Comparison of ENCODE assay signal across 19 mouse cellular contexts in genomic region chr6:36175112-36175511, GRCm38 (mm10).
DNase-seq lines count a peak whose midpoint lies in the region; ATAC-seq and TF ChIP-seq lines count a peak whose summit lies in the region.
"Had no signal": no experiment of that assay in that cellular context is flagged by ENCODE, and none has a peak within 500 bp of the region (broad histone marks: within the 10 kb centered on the region; RNA-seq: fewer than 3 reads in every experiment).

No protein-coding gene starts in this region.

- 0 out of 2 replicates have a peak, but pooled peaks have one; percentile 43 for ATAC-seq in liver, embryonic 13.5 days (ENCODE audit: low read depth)
- peak; percentile 96 for ATAC-seq in lung, postnatal 0 days
- ATAC-seq in stomach, embryonic 16.5 days (ENCODE audit: insufficient read depth, low FRiP score), result peak; percentile 87
- ATAC-seq: CD4-positive, CD25-positive, alpha-beta regulatory T cell, adult 4 months; forebrain, embryonic 16.5 days; Patski had no signal

- H3K4me2 ChIP-seq in liver, embryonic 13.5 days, result no peak overlapping the region
- no peak overlapping the region for H3K4me2 ChIP-seq in lung, postnatal 0 days (replicated peaks; ENCODE audit: low read depth, low read length)
- no peak overlapping the region for H3K4me2 ChIP-seq in stomach, embryonic 16.5 days (ENCODE audit: low read depth, low read length)
- H3K4me2 ChIP-seq: midbrain, embryonic 12.5 days; neural tube, embryonic 12.5 days had no signal

- no peak for TF ChIP-seq CTCF in kidney, adult 2 months (conservative IDR thresholded peaks at IDR 0.05; ENCODE audit: insufficient read depth, insufficient read length, low read depth, low read length)
- no peak for TF ChIP-seq CTCF in lung, postnatal 0 days (IDR thresholded peaks at IDR 0.05)

- H3K36me3 ChIP-seq in kidney, adult 2 months (ENCODE audit: control insufficient read depth, insufficient read depth, low read length), result no peaks in the 10 kb centered on the region
- no peaks in the 10 kb centered on the region for H3K36me3 ChIP-seq in liver, embryonic 13.5 days
- H3K36me3 ChIP-seq in lung, postnatal 0 days (ENCODE audit: insufficient read depth, low read length), result no peaks in the 10 kb centered on the region
- no peaks in the 10 kb centered on the region for H3K36me3 ChIP-seq in stomach, embryonic 16.5 days (ENCODE audit: control insufficient read depth, insufficient read depth, low read length)
- H3K36me3 ChIP-seq: hindbrain, embryonic 10.5 days; midbrain, embryonic 12.5 days; neural tube, embryonic 12.5 days had no signal

- peak; percentile 44; the same call in 1 of the 2 replicates for TF ChIP-seq EP300 in lung, postnatal 0 days (IDR thresholded peaks at IDR 0.05)

- H3K4me3 ChIP-seq in kidney, adult 2 months (ENCODE audit: insufficient read depth, low read depth, low read length), result no peak overlapping the region
- H3K4me3 ChIP-seq in liver, embryonic 13.5 days (replicated peaks), result no peak overlapping the region
- no peak overlapping the region for H3K4me3 ChIP-seq in lung, postnatal 0 days (ENCODE audit: low read depth, low read length)
- H3K4me3 ChIP-seq in stomach, embryonic 16.5 days (replicated peaks; ENCODE audit: low read length), result no peak overlapping the region
- H3K4me3 ChIP-seq: hindbrain, embryonic 10.5 days; left cerebral cortex, adult 2 months; midbrain, embryonic 12.5 days; neural tube, embryonic 12.5 days had no signal

- H3K27me3 ChIP-seq in kidney, adult 2 months (replicated peaks; ENCODE audit: control insufficient read depth, insufficient read depth, low read length), result no peaks in the 10 kb centered on the region
- no peaks in the 10 kb centered on the region for H3K27me3 ChIP-seq in liver, embryonic 13.5 days
- H3K27me3 ChIP-seq in lung, postnatal 0 days (replicated peaks; ENCODE audit: insufficient read depth, low read length), result no peaks in the 10 kb centered on the region
- no peaks in the 10 kb centered on the region for H3K27me3 ChIP-seq in stomach, embryonic 16.5 days (ENCODE audit: control insufficient read depth, insufficient read depth, low read length)
- H3K27me3 ChIP-seq: midbrain, embryonic 12.5 days; neural tube, embryonic 12.5 days; Patski had no signal

- no peaks in the 10 kb centered on the region for H3K4me1 ChIP-seq in kidney, adult 2 months (ENCODE audit: control insufficient read depth, insufficient read depth, low read length)
- H3K4me1 ChIP-seq in liver, embryonic 13.5 days (replicated peaks), result no peaks in the 10 kb centered on the region
- no peaks in the 10 kb centered on the region for H3K4me1 ChIP-seq in lung, postnatal 0 days (ENCODE audit: insufficient read depth, low read depth, low read length)
- no peaks in the 10 kb centered on the region for H3K4me1 ChIP-seq in stomach, embryonic 16.5 days (ENCODE audit: control insufficient read depth, insufficient read depth, low read length)
- H3K4me1 ChIP-seq: hindbrain, embryonic 10.5 days; midbrain, embryonic 12.5 days; neural tube, embryonic 12.5 days had no signal

- H3K9me3 ChIP-seq in liver, embryonic 13.5 days (replicated peaks), result no peaks in the 10 kb centered on the region
- H3K9me3 ChIP-seq in lung, postnatal 0 days (ENCODE audit: low read length), result no peaks in the 10 kb centered on the region
- H3K9me3 ChIP-seq in stomach, embryonic 16.5 days (replicated peaks; ENCODE audit: control insufficient read depth, low read length), result no peaks in the 10 kb centered on the region
- H3K9me3 ChIP-seq: hindbrain, embryonic 10.5 days; midbrain, embryonic 12.5 days; neural tube, embryonic 12.5 days had no signal

- no peak for TF ChIP-seq POLR2A in kidney, adult 2 months (IDR thresholded peaks at IDR 0.05; ENCODE audit: low read depth, low read length)

- peak; percentile 10 for DNase-seq in kidney, adult 2 months
- no peak for DNase-seq in kidney, postnatal 25 days
- no peak for DNase-seq in liver, embryonic 13.5 days
- DNase-seq in lung, postnatal 0 days (ENCODE audit: low spot score), result peak; percentile 86
- no peak for DNase-seq in cerebellum, adult 9-10 months
- no peak for DNase-seq in heart, adult 18-20 months
- no peak for DNase-seq in layer of hippocampus, adult 9-10 months (ENCODE audit: low spot score)
- DNase-seq: adrenal gland, postnatal 10 days; cerebellum, adult 9-11 months; gastrocnemius, postnatal 25 days; thymus, adult 2 months had no signal

- no peak overlapping the region for H3K9ac ChIP-seq in liver, embryonic 13.5 days
- H3K9ac ChIP-seq in lung, postnatal 0 days (replicated peaks; ENCODE audit: low read depth), result no peak overlapping the region
- H3K9ac ChIP-seq in stomach, embryonic 16.5 days (ENCODE audit: low read length), result no peak overlapping the region
- H3K9ac ChIP-seq: midbrain, embryonic 12.5 days; neural tube, embryonic 12.5 days had no signal

- no peak overlapping the region for H3K27ac ChIP-seq in kidney, adult 2 months (ENCODE audit: insufficient read depth, low read depth, low read length)
- H3K27ac ChIP-seq in liver, embryonic 13.5 days, result no peak overlapping the region
- no peak overlapping the region for H3K27ac ChIP-seq in lung, postnatal 0 days (ENCODE audit: low read length)
- peak overlapping the region; percentile 37 for H3K27ac ChIP-seq in stomach, embryonic 16.5 days (ENCODE audit: low read length)
- H3K27ac ChIP-seq: hindbrain, embryonic 10.5 days; left cerebral cortex, adult 2 months; midbrain, embryonic 12.5 days; neural tube, embryonic 12.5 days had no signal

- 54% methylated on average over 3 of the region's 3 CpGs for WGBS in kidney, adult 2 months
- WGBS in liver, embryonic 13.5 days (ENCODE audit: insufficient replicate concordance), result 59% methylated on average over 3 of the region's 3 CpGs
- WGBS in lung, postnatal 0 days, result 23% methylated on average over 3 of the region's 3 CpGs
- WGBS in stomach, embryonic 16.5 days, result 32% methylated on average over 3 of the region's 3 CpGs

Comparison
In these comparisons a context has a peak if more than half of its experiments do, and no peak if none do; other contexts are left out.
1. DNase-seq: peak in kidney, adult 2 months (single experiment) and lung, postnatal 0 days (single experiment); none in kidney, postnatal 25 days (0 of 2), liver, embryonic 13.5 days (single experiment), cerebellum, adult 9-10 months (single experiment), heart, adult 18-20 months (0 of 2) and layer of hippocampus, adult 9-10 months (single experiment).
2. ATAC-seq: peak in every context shown above with its lines; median percentile 96 in lung, postnatal 0 days; 87 in stomach, embryonic 16.5 days; 43 in liver, embryonic 13.5 days.